Mouse (Mus musculus) heart, adult 8-10 months (tissue): Measurements from ENCODE around the gene Zw10. TPM values are rescaled to one million over a fixed set of nuclear protein-coding genes. Genes with fewer than 3 reads are reported as not detected.

Experiments used
- total RNA-seq, 4 experiments: library from RNA; stranded (reverse); gene quantifications; 2 replicates each; pipeline ENCODE4 v1.2.4; 2022

The Zw10 gene
- total RNA-seq, 4 experiments from 2014 or later = 11.6 to 13.5 (median 12.5) TPM

Other genes starting within 250 kb of the Zw10 start
- gene Zbtb16, start 219.4 kb upstream of the Zw10 start, total RNA-seq = 100 to 1,000 TPM; 105 to 204 (median 152) TPM
- under 1 TPM in 2 of 4 experiments, not detected in 2; 0.24 to 0.28 TPM for gene Htr3a, start 144.5 kb upstream of the Zw10 start, total RNA-seq
- not detected for gene Htr3b, start 90.6 kb upstream of the Zw10 start, total RNA-seq
- gene Usp28, start 70.2 kb upstream of the Zw10 start, total RNA-seq = 100 to 1,000 TPM; 120 to 141 (median 134) TPM
- under 1 TPM in 1 of 4 experiments, not detected in 3; 0.19 TPM for gene Tmprss5, start 25.6 kb downstream of the Zw10 start, total RNA-seq
- gene Gm4894, start 194.9 kb downstream of the Zw10 start, total RNA-seq = not detected